In the genomic region with DNA sequence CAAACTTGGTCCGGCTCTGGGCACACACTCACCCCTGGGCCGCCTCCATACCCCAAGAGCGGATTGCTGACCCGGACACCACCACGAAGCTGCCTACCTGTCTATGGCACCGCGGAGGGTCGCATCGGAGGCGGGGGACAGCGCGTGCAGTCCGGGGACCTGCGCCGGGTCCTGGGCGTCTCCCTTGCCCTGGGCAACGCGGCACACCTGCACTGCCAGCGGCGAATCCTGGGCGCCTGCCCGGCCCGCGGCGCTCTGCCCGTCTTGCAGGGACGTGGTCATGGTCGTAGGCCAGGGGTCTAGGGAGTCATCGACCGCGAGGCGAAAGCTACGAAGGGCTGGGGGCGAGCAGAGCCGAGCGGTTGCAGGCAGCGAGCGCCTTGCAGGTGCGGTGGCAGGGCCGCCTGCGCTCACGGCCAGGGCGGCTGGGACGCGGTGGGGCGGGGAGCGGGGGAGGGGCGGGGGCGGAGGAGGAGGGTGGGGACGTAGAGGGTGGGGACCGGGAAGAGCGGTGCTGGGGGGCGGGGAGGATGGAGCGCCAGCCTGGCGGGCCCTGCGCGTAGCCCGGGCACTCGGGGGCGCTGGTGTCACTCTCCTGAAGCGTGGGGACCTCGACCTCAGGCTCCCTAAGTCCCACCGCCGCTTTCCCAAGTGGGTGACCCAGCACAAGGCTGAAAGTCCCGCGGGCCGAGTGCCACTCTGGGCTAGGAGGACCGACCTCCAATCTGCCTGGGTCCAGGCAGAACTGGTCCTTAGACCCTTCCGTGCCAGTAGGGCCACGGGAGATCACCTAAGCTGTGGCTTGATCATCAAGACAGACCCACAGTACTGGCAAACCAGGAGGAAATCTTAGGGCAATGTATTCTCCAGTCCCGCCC, we compare ENCODE assay signal across 8 mouse cellular contexts. TPM values are rescaled to one million over a fixed set of nuclear protein-coding genes. Genes with fewer than 3 reads are reported as not detected.
A peak's percentile ranks its signal among the peaks of the same experiment; 100 is the strongest.
DNase-seq lines count a peak whose midpoint lies in the region; ATAC-seq lines count a peak whose summit lies in the region.

No protein-coding gene starts in this region.

- H3K4me1 ChIP-seq in hindbrain, embryonic 14.5 days (replicated peaks; ENCODE audit: control insufficient read depth, insufficient read depth, low read length): no peaks in the 10 kb centered on the region

- H3K27ac ChIP-seq in hindbrain, embryonic 14.5 days: peak overlapping the region; percentile 47; the same call in 1 of the 2 replicates

- no peaks in the 10 kb centered on the region for H3K9me3 ChIP-seq in hindbrain, embryonic 14.5 days (ENCODE audit: control insufficient read depth, low read length)

- H3K27me3 ChIP-seq in hindbrain, embryonic 14.5 days (ENCODE audit: control insufficient read depth, insufficient read depth, low read length): no peaks in the 10 kb centered on the region

- H3K36me3 ChIP-seq in hindbrain, embryonic 14.5 days (replicated peaks; ENCODE audit: control insufficient read depth, insufficient read depth): no peaks in the 10 kb centered on the region

- H3K4me3 ChIP-seq in hindbrain, embryonic 14.5 days (replicated peaks; ENCODE audit: low read length): peak overlapping the region; percentile 86

- WGBS in hindbrain, embryonic 14.5 days: 2% methylated on average over 58 of the region's 71 CpGs

- H3K4me2 ChIP-seq in hindbrain, embryonic 14.5 days (replicated peaks): peak overlapping the region; percentile 97

- peak; percentile 92 for ATAC-seq in hindbrain, embryonic 14.5 days (ENCODE audit: low FRiP score)
- ATAC-seq in megakaryocyte, adult 5-6 weeks (ENCODE audit: poor library complexity, severe bottlenecking): peak; percentile 90

- DNase-seq in adrenal gland, adult (ENCODE audit: inconsistent age in 2 of 2, low spot score in 1 of 2): peak; percentile 86 to 92
- DNase-seq in cerebellum, postnatal 36 days: peak; percentile 36 to 53
- peak; percentile 49 for DNase-seq in gastrocnemius, adult 18-20 months (ENCODE audit: low spot score)
- peak; percentile 36 for DNase-seq in hindbrain, embryonic 14.5 days (ENCODE audit: low spot score)
- DNase-seq in left cerebral cortex, adult 8-10 months (ENCODE audit: low spot score in 2 of 2): peak; percentile 33 to 46
- peak; percentile 66 for DNase-seq in right cerebral cortex, postnatal 25 days
- peak; percentile 70 for DNase-seq in yolk sac, embryonic 10.5 days (ENCODE audit: low spot score)

- peak overlapping the region; percentile 88 for H3K9ac ChIP-seq in hindbrain, embryonic 14.5 days

RNA-seq across cellular contexts. Expression of gene Grb14, which starts 2.2 kb away (rescaled TPM):
- 10 to 100 TPM; 24.5 to 46.5 TPM for total RNA-seq in gastrocnemius, adult 18-20 months (2021)
- polyA plus RNA-seq in hindbrain, embryonic 14.5 days (2014; fragmentation: Nextera tagmentation; extraction: Ambion mirVana): 24.7 and 25.9 TPM in 2 replicates
- total RNA-seq in left cerebral cortex, adult 8-10 months (2022): 10 to 100 TPM; 20.7 to 27.8 (median 23.3) TPM
- total RNA-seq in megakaryocyte, adult 5-6 weeks (2015): 9.0 and 12.2 TPM in 2 replicates
- total RNA-seq in megakaryocyte, adult 5-6 weeks (2017): 5.0 and 5.8 TPM in 2 replicates

Comparison
In these comparisons a context has a peak if more than half of its experiments do, and no peak if none do; other contexts are left out.
1. Peak in every context shown above with its lines: DNase-seq, ATAC-seq, H3K4me3 ChIP-seq and H3K27ac ChIP-seq.
2. DNase-seq: peak in every context shown above with its lines; median percentile 89 in adrenal gland, adult; 70 in yolk sac, embryonic 10.5 days; 66 in right cerebral cortex, postnatal 25 days; 49 in gastrocnemius, adult 18-20 months; 44 in cerebellum, postnatal 36 days; 40 in left cerebral cortex, adult 8-10 months; 36 in hindbrain, embryonic 14.5 days.